Mouse (Mus musculus) CH12.LX (cell line): ENCODE results near the gene Tulp2. TPM values are rescaled to one million over a fixed set of nuclear protein-coding genes. Genes with fewer than 3 reads are reported as not detected.

ENCODE experiments used
- DNase-seq: peaks from one replicate; pipeline ENCODE4 v3.0.0-alpha.2; 2013; ENCODE audit errors: extremely low read depth
- H3K27ac ChIP-seq: 2 replicates; pipeline ENCODE4 v1.5.1; 2012; ENCODE audit warnings: low read depth, mild to moderate bottlenecking, control low read depth, moderate library complexity; ENCODE audit not compliant: insufficient read depth
- H3K27me3 ChIP-seq: replicated peaks from 2 replicates; pipeline ENCODE3; 2012; ENCODE audit warnings: inconsistent platforms
- H3K36me3 ChIP-seq, 2 experiments: replicated peaks in 1 of 2; 2 replicates each; pipeline versions ENCODE3 to v1.6.1; 2012; ENCODE audit warnings: inconsistent platforms in 1 of 2, low read length in 1 of 2, mild to moderate bottlenecking in 1 of 2, mixed read lengths in 1 of 2, moderate library complexity in 1 of 2; ENCODE audit not compliant: control insufficient read depth in 1 of 2, insufficient read depth in 1 of 2
- H3K4me1 ChIP-seq, 2 experiments: 2 replicates each; pipeline ENCODE4 v1.6.1; 2012; ENCODE audit warnings: inconsistent platforms in 1 of 2, moderate library complexity in 1 of 2; ENCODE audit not compliant: insufficient read depth in 2 of 2, control insufficient read depth in 1 of 2
- H3K4me2 ChIP-seq: 2 replicates; pipeline ENCODE4 v1.6.1; 2012; ENCODE audit warnings: low read depth, mild to moderate bottlenecking, control low read depth; ENCODE audit not compliant: poor library complexity, insufficient read depth, severe bottlenecking
- H3K4me3 ChIP-seq, 3 experiments: fragments of 150-350 bp in 1 of 3; sonication (generic) in 1 of 3; replicated peaks in 1 of 3; 2 replicates each; pipeline versions ENCODE3 to v1.5.1; 2011 to 2012; ENCODE audit warnings: low read depth in 2 of 3, low read length in 2 of 3, mild to moderate bottlenecking in 2 of 3, moderate library complexity in 2 of 3, control low read depth in 1 of 3, improper control_type of control experiment in 1 of 3, inconsistent platforms in 1 of 3, mixed read lengths in 1 of 3; ENCODE audit not compliant: poor library complexity in 1 of 3
- H3K79me2 ChIP-seq: replicated peaks from 2 replicates; pipeline ENCODE4 v1.6.1; 2012; ENCODE audit warnings: mild to moderate bottlenecking, moderate library complexity; ENCODE audit not compliant: control insufficient read depth, poor library complexity, insufficient read depth, severe bottlenecking; ENCODE audit errors: extremely low read depth
- H3K9ac ChIP-seq: 2 replicates; pipeline ENCODE4 v1.6.1; 2012; ENCODE audit warnings: low read depth, mild to moderate bottlenecking, control low read depth, moderate library complexity; ENCODE audit not compliant: insufficient read depth
- H3K9me3 ChIP-seq: replicated peaks from 2 replicates; pipeline ENCODE3; 2012; ENCODE audit warnings: low read length, inconsistent platforms, mixed read lengths
- BHLHE40 ChIP-seq: IDR thresholded peaks from 2 replicates; pipeline ENCODE4 v1.6.1; 2011; ENCODE audit warnings: mild to moderate bottlenecking, low read depth, low read length, improper control_type of control experiment
- CHD1 ChIP-seq: IDR thresholded peaks from 2 replicates; pipeline ENCODE4 v1.6.1; 2012; ENCODE audit warnings: low read depth, low read length, improper control_type of control experiment, inconsistent platforms
- CHD2 ChIP-seq: IDR thresholded peaks from 2 replicates; pipeline ENCODE4 v1.6.1; 2011; ENCODE audit warnings: low read length, improper control_type of control experiment
- CTCF ChIP-seq, 2 experiments: IDR thresholded peaks in 1 of 2; conservative IDR thresholded peaks in 1 of 2; 2 replicates each; pipeline ENCODE4 v1.5.1; 2011 to 2012; ENCODE audit warnings: low read depth in 2 of 2, low read length in 2 of 2, improper control_type of control experiment in 1 of 2, inconsistent platforms in 1 of 2, mild to moderate bottlenecking in 1 of 2, moderate library complexity in 1 of 2
- E2F4 ChIP-seq: IDR thresholded peaks from 2 replicates; pipeline ENCODE4 v1.6.1; 2011; ENCODE audit warnings: low read depth, low read length, improper control_type of control experiment; ENCODE audit not compliant: insufficient replicate concordance
- ELF1 ChIP-seq: IDR thresholded peaks from 2 replicates; pipeline ENCODE4 v1.6.1; 2014; ENCODE audit warnings: low read depth, mild to moderate bottlenecking, inconsistent platforms, low read length, improper control_type of control experiment
- GABPA ChIP-seq: IDR thresholded peaks from 2 replicates; pipeline ENCODE4 v1.6.1; 2012; ENCODE audit warnings: low read depth, low read length, improper control_type of control experiment, inconsistent platforms; ENCODE audit not compliant: insufficient replicate concordance
- IRF4 ChIP-seq: IDR thresholded peaks from 2 replicates; pipeline ENCODE4 v1.6.1; 2014; ENCODE audit warnings: low read depth, mild to moderate bottlenecking, inconsistent platforms, low read length, improper control_type of control experiment
- JUN ChIP-seq: IDR thresholded peaks from 2 replicates; pipeline ENCODE4 v1.6.1; 2011; ENCODE audit warnings: low read depth, mild to moderate bottlenecking, low read length, improper control_type of control experiment, moderate library complexity; ENCODE audit not compliant: insufficient read depth
- KAT2A ChIP-seq: IDR thresholded peaks from 2 replicates; pipeline ENCODE4 v1.6.1; 2012; ENCODE audit warnings: low read length, improper control_type of control experiment, inconsistent platforms; ENCODE audit not compliant: insufficient replicate concordance
- MAFK ChIP-seq: IDR thresholded peaks from 2 replicates; pipeline ENCODE4 v1.6.1; 2011; ENCODE audit warnings: low read length, improper control_type of control experiment; ENCODE audit not compliant: insufficient replicate concordance
- MAX ChIP-seq: IDR thresholded peaks from 2 replicates; pipeline ENCODE4 v1.6.1; 2011; ENCODE audit warnings: low read length, improper control_type of control experiment
- MEF2A ChIP-seq: IDR thresholded peaks from 2 replicates; pipeline ENCODE4 v1.6.1; 2014; ENCODE audit warnings: low read depth, mild to moderate bottlenecking, inconsistent platforms, low read length, improper control_type of control experiment, borderline replicate concordance
- MXI1 ChIP-seq: IDR thresholded peaks from 2 replicates; pipeline ENCODE4 v1.6.1; 2011; ENCODE audit warnings: mild to moderate bottlenecking, low read depth, low read length, improper control_type of control experiment
- MYC ChIP-seq: IDR thresholded peaks from 2 replicates; pipeline ENCODE4 v1.6.1; 2011; ENCODE audit warnings: low read depth, mild to moderate bottlenecking, improper control_type of control experiment, low read length
- NELFE ChIP-seq: IDR thresholded peaks from 2 replicates; pipeline ENCODE4 v1.6.1; 2011; ENCODE audit warnings: low read depth, low read length, improper control_type of control experiment
- NRF1 ChIP-seq: IDR thresholded peaks from 2 replicates; pipeline ENCODE4 v1.6.1; 2014; ENCODE audit warnings: low read depth, mild to moderate bottlenecking, inconsistent platforms, low read length, improper control_type of control experiment, moderate library complexity
- POLR2A ChIP-seq: IDR thresholded peaks from 2 replicates; pipeline ENCODE4 v1.6.1; 2011; ENCODE audit warnings: low read depth, mild to moderate bottlenecking, improper control_type of control experiment, low read length
- POLR2AphosphoS2 ChIP-seq: IDR thresholded peaks from 2 replicates; pipeline ENCODE4 v1.6.1; 2011; ENCODE audit warnings: low read depth, low read length, improper control_type of control experiment
- RCOR1 ChIP-seq: conservative IDR thresholded peaks from 2 replicates; pipeline ENCODE4 v1.6.1; 2012; ENCODE audit warnings: low read depth, mild to moderate bottlenecking, inconsistent platforms, low read length, improper control_type of control experiment
- SIN3A ChIP-seq: IDR thresholded peaks from 2 replicates; pipeline ENCODE4 v1.6.1; 2012; ENCODE audit warnings: low read length, improper control_type of control experiment, inconsistent platforms
- SMC3 ChIP-seq: IDR thresholded peaks from 2 replicates; pipeline ENCODE4 v1.6.1; 2011; ENCODE audit warnings: low read depth, low read length, improper control_type of control experiment
- TBP ChIP-seq: conservative IDR thresholded peaks from 2 replicates; pipeline ENCODE4 v1.6.1; 2011; ENCODE audit warnings: low read depth, low read length, improper control_type of control experiment
- TCF12 ChIP-seq: IDR thresholded peaks from 2 replicates; pipeline ENCODE4 v1.6.1; 2014; ENCODE audit warnings: low read depth, mild to moderate bottlenecking, inconsistent platforms, low read length, improper control_type of control experiment
- UBTF ChIP-seq: IDR thresholded peaks from 2 replicates; pipeline ENCODE4 v1.6.1; 2012; ENCODE audit warnings: low read depth, mild to moderate bottlenecking, inconsistent platforms, low read length, improper control_type of control experiment, moderate library complexity
- USF1 ChIP-seq: IDR thresholded peaks from 2 replicates; pipeline ENCODE4 v1.6.1; 2014; ENCODE audit warnings: low read depth, mild to moderate bottlenecking, inconsistent platforms, low read length, improper control_type of control experiment
- USF2 ChIP-seq: conservative IDR thresholded peaks from 2 replicates; pipeline ENCODE4 v1.6.1; 2011; ENCODE audit warnings: low read depth, low read length, improper control_type of control experiment
- ZC3H11A ChIP-seq: IDR thresholded peaks from 2 replicates; pipeline ENCODE4 v1.6.1; 2012; ENCODE audit warnings: low read depth, mild to moderate bottlenecking, inconsistent platforms, low read length, improper control_type of control experiment
- ZKSCAN1 ChIP-seq: IDR thresholded peaks from 2 replicates; pipeline ENCODE4 v1.6.1; 2012; ENCODE audit warnings: low read depth, inconsistent platforms, low read length, improper control_type of control experiment, borderline replicate concordance
- ZMIZ1 ChIP-seq: IDR thresholded peaks from 2 replicates; pipeline ENCODE4 v1.6.1; 2012; ENCODE audit warnings: low read depth, mild to moderate bottlenecking, inconsistent platforms, low read length, improper control_type of control experiment
- dilution Hi-C: fragments of 300-500 bp; cut with MboI; formaldehyde crosslinking; loops from 2 replicates; pipeline ENCODE4 v1.14.3; 2020; ENCODE audit warnings: low sequenced_read_pairs; ENCODE audit not compliant: extremely low pct_unique_long_range_greater_than_20kb, extremely low pct_ligation_motif_present
- in situ Hi-C: fragments of 300-500 bp; cut with MboI; formaldehyde crosslinking; loops from 3 replicates; pipeline ENCODE4 v1.14.3; 2019; ENCODE audit warnings: low sequenced_read_pairs, low pct_ligation_motif_present, low pct_unique_long_range_greater_than_20kb, mixed read lengths
- polyA plus RNA-seq: library from polyadenylated mRNA; unstranded; fragments of >175 nt; gene quantifications from 2 replicates; pipeline ENCODE4 v1.2.1, GENCODE M21; 2012; ENCODE audit warnings: low read depth; ENCODE audit not compliant: insufficient read length
- total RNA-seq, 2 experiments: library from RNA; depleted of rRNA; stranded (reverse); fragments of 300-350 nt in 1 of 2; fragments of >200 nt in 1 of 2; gene quantifications; 2 replicates each; pipeline ENCODE4 v1.2.3; 2012 to 2014

Gene Tulp2
- total and polyA plus RNA-seq, 3 experiments: 0.13 TPM; not detected in 2

DNA sequence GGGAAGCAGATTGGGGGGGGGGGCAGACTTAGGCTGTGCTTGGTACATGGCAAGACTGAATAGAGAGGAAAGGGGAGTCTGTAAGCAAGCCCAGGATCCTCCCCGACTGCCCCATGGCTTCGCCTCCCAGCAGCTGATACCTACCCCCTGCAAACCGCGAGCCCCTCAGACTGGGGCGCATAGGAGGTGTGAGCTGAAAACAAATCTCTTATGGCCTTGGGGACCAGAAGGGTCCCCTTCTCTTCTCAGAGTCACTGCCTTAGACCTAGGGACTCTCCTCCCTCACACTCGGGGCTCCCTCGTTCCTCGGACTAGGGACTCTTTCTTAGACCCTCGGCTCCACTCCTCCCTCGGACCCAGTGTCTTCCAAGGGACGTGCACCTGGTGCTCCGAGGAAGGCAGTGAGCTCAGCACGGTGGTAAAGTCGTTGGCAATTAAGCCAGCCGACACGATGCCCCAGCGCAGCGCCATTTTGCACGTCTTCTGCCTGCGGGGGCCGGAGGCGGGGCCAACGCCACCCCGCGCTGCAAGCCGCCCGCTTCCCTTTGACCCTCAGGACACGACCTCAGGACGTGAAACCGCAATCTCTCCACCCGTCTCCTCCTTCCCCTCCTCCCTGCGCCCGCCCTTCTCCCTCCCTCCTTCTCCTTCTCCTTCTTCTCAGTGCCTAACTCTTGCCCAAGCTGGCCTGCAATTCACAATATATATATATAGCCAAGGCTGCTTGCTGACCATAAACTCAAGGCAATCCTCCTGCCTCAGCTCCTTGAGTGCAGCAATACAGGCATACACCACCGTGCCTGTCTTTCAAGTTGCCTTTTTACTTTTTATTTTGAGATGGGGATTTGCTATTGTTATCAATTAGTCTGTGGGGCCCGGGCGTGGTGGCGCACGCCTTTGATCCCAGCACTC is 6.9 kb downstream of the Tulp2 start, which contains the start of gene Dhdh:
Gene Dhdh, minus strand, starts transcription at position 513 of the 912 bp plus-strand sequence.
- Histone ChIP-seq H3K4me1 (peaks cover 6 to 30% of the 10 kb centered on the region in 2 experiments; a peak in 3 of 4 replicates), H3K4me2 (peak within 1 kb of the TSS; percentile 60), H3K9ac (peak within 1 kb of the TSS; percentile 87), H3K27ac (0 out of 2 replicates have a peak within 1 kb of the TSS, but pooled peaks have one; percentile 1), H3K36me3 (peaks cover 15 to 36% of the 10 kb centered on the region in 2 experiments), H3K79me2 (no peaks in the 10 kb centered on the region), H3K4me3 (peak within 1 kb of the TSS; percentile 69 to 77 (median 74)), H3K27me3 (no peaks in the 10 kb centered on the region), H3K9me3 (no peaks in the 10 kb centered on the region)
- TF ChIP-seq MAX (no peak), NELFE (peak; percentile 87), TBP (peak; percentile 70; the same call in 1 of the 2 replicates), ZMIZ1 (0 out of 2 replicates have a peak, but pooled peaks have one; percentile 34), E2F4 (no peak), TCF12 (peak; percentile 85), MXI1 (0 out of 2 replicates have a peak, but pooled peaks have one; percentile 16), JUN (no peak), IRF4 (no peak), CHD2 (no peak; the same call in 1 of the 2 replicates), ZC3H11A (no peak), BHLHE40 (no peak), POLR2A (peak; percentile 92), NRF1 (0 out of 2 replicates have a peak, but pooled peaks have one; percentile 26), UBTF (no peak), USF2 (no peak), SIN3A (peak; percentile 57; the same call in 1 of the 2 replicates), POLR2AphosphoS2 (peak; percentile 45; the same call in 1 of the 2 replicates)
- peak; percentile 67 for DNase-seq
- dilution Hi-C loops: no loop called here
- in situ Hi-C loops: no loop called here

DNA sequence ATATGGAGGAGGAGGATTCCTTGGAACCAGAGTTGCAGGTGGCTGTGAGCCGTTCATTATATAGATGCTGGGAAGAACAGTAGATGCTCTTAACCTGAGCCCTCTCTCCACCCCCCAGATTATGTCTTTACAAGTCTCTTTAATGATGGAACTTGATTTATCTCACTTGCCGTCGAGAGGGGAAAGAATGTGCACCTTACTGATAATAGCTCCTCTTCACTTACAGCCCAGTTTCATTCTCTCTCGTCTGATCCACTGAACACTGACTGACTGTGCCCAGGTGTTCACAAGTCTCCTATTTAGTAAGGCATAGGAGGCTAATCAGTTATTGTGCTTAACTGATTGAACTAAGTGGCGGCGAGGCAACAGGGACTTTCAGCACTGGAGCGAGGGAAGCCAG is 7.9 kb downstream of the Tulp2 start:
- Histone ChIP-seq H3K9ac (no peak overlapping the region), H3K27ac (no peak overlapping the region), H3K9me3 (no peaks in the 10 kb centered on the region), H3K36me3 (peaks cover 24 to 44% of the 10 kb centered on the region in 2 experiments), H3K4me1 (peaks cover 6 to 32% of the 10 kb centered on the region in 2 experiments; a peak in 3 of 4 replicates), H3K27me3 (no peaks in the 10 kb centered on the region), H3K79me2 (no peaks in the 10 kb centered on the region), H3K4me2 (no peak overlapping the region), H3K4me3 (no peak overlapping the region)
- TF ChIP-seq CTCF (conservative IDR thresholded peaks at IDR 0.05 in 1 of 2, IDR thresholded peaks at IDR 0.05 in 1 of 2; ENCODE audit: low read depth in 2 of 2, low read length in 2 of 2) (no peak), MYC (no peak), SMC3 (no peak), MEF2A (no peak), TBP (no peak), CHD1 (no peak), USF1 (no peak), GABPA (no peak), MAFK (no peak), ZKSCAN1 (no peak), TCF12 (no peak), POLR2A (no peak), KAT2A (no peak), ELF1 (no peak), E2F4 (no peak), IRF4 (no peak), USF2 (no peak), RCOR1 (no peak)
- DNase-seq: no peak
- in situ Hi-C loops (no loop called here), dilution Hi-C loops (no loop called here)
